Mouse (Mus musculus): ENCODE data around the gene Gm17657.

Gm17657 gene

GRCm38 (mm10) chr17:29549543-29550428 lies at the start of gene Gm17657, which contains the start of gene Tbc1d22b:
TSS of gene Gm17657 (minus strand) at chr17:29549638.
TSS of gene Tbc1d22b (plus strand) at chr17:29549785.
- DNase-seq = peak; percentile 96

- DNase-seq = no peak
Measured at GRCm38 (mm10) chr17:29599051-29599450, 49.6 kb upstream of the Gm17657 start.

- DNase-seq = no peak
Measured at GRCm38 (mm10) chr17:29596771-29597132, 47.3 kb upstream of the Gm17657 start.

- peak; percentile 60 for DNase-seq
Measured at GRCm38 (mm10) chr17:29595891-29596770, 46.7 kb upstream of the Gm17657 start.

GRCm38 (mm10) chr17:29589221-29589898 lies 39.9 kb upstream of the Gm17657 start:
- DNase-seq = no peak

- no peak for DNase-seq
Measured at GRCm38 (mm10) chr17:29586921-29587320, 37.5 kb upstream of the Gm17657 start.

GRCm38 (mm10) chr17:29585446-29585845 lies 36.0 kb upstream of the Gm17657 start:
- no peak for DNase-seq

GRCm38 (mm10) chr17:29584737-29585136 lies 35.3 kb upstream of the Gm17657 start:
- DNase-seq = no peak

GRCm38 (mm10) chr17:29584306-29584705 lies 34.9 kb upstream of the Gm17657 start:
- no peak for DNase-seq

GRCm38 (mm10) chr17:29583569-29583968 lies 34.1 kb upstream of the Gm17657 start:
- DNase-seq = no peak

GRCm38 (mm10) chr17:29579579-29580126 lies 30.2 kb upstream of the Gm17657 start:
- DNase-seq = no peak

- no peak for DNase-seq
Measured at GRCm38 (mm10) chr17:29569831-29570230, 20.4 kb upstream of the Gm17657 start.

- DNase-seq = no peak
Measured at GRCm38 (mm10) chr17:29568435-29568834, 19.0 kb upstream of the Gm17657 start.

- DNase-seq = no peak
Measured at GRCm38 (mm10) chr17:29565521-29565920, 16.1 kb upstream of the Gm17657 start.

GRCm38 (mm10) chr17:29558476-29558875 lies 9.0 kb upstream of the Gm17657 start:
- no peak for DNase-seq

- DNase-seq = no peak
Measured at GRCm38 (mm10) chr17:29556893-29557292, 7.5 kb upstream of the Gm17657 start.

GRCm38 (mm10) chr17:29556456-29556855 lies 7.0 kb upstream of the Gm17657 start:
- no peak for DNase-seq

GRCm38 (mm10) chr17:29554176-29554575 lies 4.7 kb upstream of the Gm17657 start:
- DNase-seq = no peak

GRCm38 (mm10) chr17:29552162-29552732 lies 2.8 kb upstream of the Gm17657 start, which contains the start of gene Tmem217:
TSS of gene Tmem217 (minus strand) at chr17:29552385.
- no peak for DNase-seq

- no peak for DNase-seq
Measured at GRCm38 (mm10) chr17:29551019-29551418, 1.6 kb upstream of the Gm17657 start.

GRCm38 (mm10) chr17:29548994-29549393 lies 444 bp downstream of the Gm17657 start:
- no peak for DNase-seq

GRCm38 (mm10) chr17:29548494-29548893 lies 944 bp downstream of the Gm17657 start:
- DNase-seq = no peak
